In genomic region chr12:79002978-79003377, GRCm38 (mm10) we compare ENCODE assay signal across 28 mouse cellular contexts.
"Had no signal": no experiment of that assay in that cellular context is flagged by ENCODE, and none has a peak within 500 bp of the region (broad histone marks: within the 10 kb centered on the region; RNA-seq: fewer than 3 reads in every experiment).

No protein-coding gene starts in this region.

- H3K9me3 ChIP-seq: heart, embryonic 13.5 days; heart, embryonic 15.5 days; hindbrain, embryonic 13.5 days; hindbrain, embryonic 15.5 days; kidney, embryonic 15.5 days; limb, embryonic 13.5 days; limb, embryonic 15.5 days; liver, embryonic 13.5 days; liver, embryonic 15.5 days had no signal

- DNase-seq: gastrocnemius, postnatal 25 days; heart, adult 11 months; heart, adult 2 months; heart, postnatal 14 days; heart, postnatal 36 days; kidney, adult 11 months; kidney, adult 2 months; kidney, adult 9 months; kidney, postnatal 14 days; kidney, postnatal 36 days; layer of hippocampus, adult 9-11 months; layer of hippocampus, postnatal 36 days; left cerebral cortex, postnatal 4 days; liver, embryonic 13.5 days; liver, postnatal 0 days; lung, adult 2 months had no signal

- H3K27me3 ChIP-seq: hindbrain, embryonic 13.5 days; hindbrain, embryonic 15.5 days had no signal

- ATAC-seq: hindbrain, postnatal 0 days; intestine, embryonic 16.5 days; liver, postnatal 0 days had no signal

- H3K36me3 ChIP-seq: heart, embryonic 13.5 days; heart, embryonic 15.5 days; hindbrain, embryonic 15.5 days; kidney, embryonic 15.5 days; limb, embryonic 13.5 days; limb, embryonic 15.5 days; liver, embryonic 13.5 days; liver, embryonic 15.5 days had no signal

- H3K9ac ChIP-seq: heart, embryonic 13.5 days; heart, embryonic 15.5 days; hindbrain, embryonic 13.5 days; hindbrain, embryonic 15.5 days; kidney, embryonic 15.5 days; limb, embryonic 13.5 days; limb, embryonic 15.5 days; liver, embryonic 13.5 days; liver, embryonic 15.5 days; liver, postnatal 0 days had no signal

- H3K4me2 ChIP-seq: heart, embryonic 11.5 days; heart, embryonic 13.5 days; heart, embryonic 15.5 days; hindbrain, embryonic 13.5 days; hindbrain, embryonic 15.5 days; kidney, embryonic 15.5 days; limb, embryonic 13.5 days; limb, embryonic 15.5 days; liver, embryonic 13.5 days; liver, embryonic 15.5 days had no signal

- H3K27ac ChIP-seq: heart, adult 2 months; heart, embryonic 13.5 days; heart, embryonic 15.5 days; hindbrain, embryonic 13.5 days; hindbrain, embryonic 15.5 days; hindbrain, postnatal 0 days; kidney, embryonic 15.5 days; kidney, postnatal 0 days; limb, embryonic 13.5 days; limb, embryonic 15.5 days; liver, embryonic 13.5 days; liver, embryonic 15.5 days had no signal

- H3K4me3 ChIP-seq: heart, adult 2 months; heart, embryonic 13.5 days; heart, embryonic 15.5 days; hindbrain, embryonic 13.5 days; hindbrain, embryonic 15.5 days; kidney, embryonic 15.5 days; limb, embryonic 13.5 days; limb, embryonic 15.5 days; liver, embryonic 13.5 days; liver, embryonic 15.5 days had no signal
